Mouse (Mus musculus) erythroblast, embryonic 14.5 days (primary cell): ENCODE results near the gene Pcsk1n.

Experiments used
- GATA1 ChIP-seq: IDR thresholded peaks from 2 replicates; pipeline ENCODE4 v1.6.1; 2012; ENCODE audit warnings: low read length, inconsistent platforms, mixed read lengths
- TAL1 ChIP-seq: IDR thresholded peaks from 3 replicates; pipeline ENCODE4 v1.6.1; 2012; ENCODE audit warnings: low read length, inconsistent platforms, mixed read lengths

- TF ChIP-seq GATA1 (no peak), TAL1 (no peak)
Observed at GRCm38 (mm10) chrX:7950091-7950490, 30.5 kb downstream of the Pcsk1n start.
